Mouse (Mus musculus) embryo, embryonic 9.5 days (tissue): Measurements from ENCODE around the gene Cryba2.

ENCODE experiments used
- DNase-seq: peaks from one replicate; pipeline ENCODE4 v3.0.0-alpha.2; 2017; ENCODE audit errors: extremely low spot score

Cryba2 gene

DNA sequence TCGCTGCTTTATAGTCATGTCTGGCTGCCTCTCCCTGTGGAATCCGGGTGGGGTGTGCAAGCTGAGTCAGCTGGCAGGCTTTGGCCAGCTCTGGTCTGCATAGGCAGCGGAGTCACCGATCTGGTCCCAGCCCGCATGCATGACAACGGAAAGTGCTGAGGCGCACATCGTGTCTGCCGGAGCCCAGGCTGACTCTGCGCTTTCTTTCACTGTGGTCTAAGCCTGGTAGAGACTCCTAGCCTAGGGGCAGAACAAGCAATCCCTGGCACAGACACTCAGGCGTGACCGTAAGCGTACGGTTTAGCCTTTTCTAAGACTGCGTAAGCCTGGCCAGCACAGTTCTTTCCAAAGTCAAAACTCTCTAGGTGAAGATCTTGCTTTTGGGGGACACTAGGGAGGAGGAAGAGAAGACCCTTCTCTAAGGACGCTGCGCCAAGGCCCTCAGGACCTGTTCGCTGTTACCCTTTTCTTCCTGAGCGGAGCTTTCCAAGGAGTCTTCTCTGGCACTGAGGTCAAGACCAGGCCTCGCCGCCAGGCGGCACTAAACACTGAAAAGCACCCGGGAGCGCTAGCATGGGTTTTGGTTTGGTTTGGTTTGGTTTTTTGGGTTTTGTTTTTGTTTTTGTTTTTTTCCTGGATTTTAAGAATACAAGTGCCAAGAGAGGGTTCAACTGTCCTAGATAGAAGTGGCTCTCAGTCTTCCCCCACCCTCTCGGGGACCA lies at the start of gene Cryba2:
Gene Cryba2, minus strand, starts transcription at position 10 of the 722 bp plus-strand sequence.
- DNase-seq: peak; percentile 68

GRCm38 (mm10) chr1:74941651-74942360 lies 48.9 kb upstream of the Cryba2 start:
- no peak for DNase-seq

DNA sequence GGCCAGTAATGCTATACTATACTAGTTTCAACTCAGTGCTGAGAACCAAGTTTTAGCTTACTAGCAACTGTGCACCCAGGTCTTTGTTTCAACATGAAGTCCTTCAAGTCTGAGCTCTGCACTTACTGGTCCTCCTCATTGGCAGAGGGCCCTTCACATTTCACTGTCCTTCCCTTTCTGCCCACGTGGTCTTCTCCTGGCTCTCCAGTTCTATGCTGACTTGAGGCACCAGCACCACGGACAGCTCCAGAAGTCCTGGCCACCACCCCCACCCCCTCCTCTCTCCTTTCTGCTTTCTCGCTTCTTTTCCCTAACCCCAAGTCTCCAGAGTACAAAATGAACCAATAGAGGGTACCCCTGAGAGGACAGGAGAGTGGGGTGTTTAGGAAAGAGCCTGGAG lies 46.8 kb upstream of the Cryba2 start:
- no peak for DNase-seq

- DNase-seq: no peak
Measured at GRCm38 (mm10) chr1:74936221-74936830, 43.4 kb upstream of the Cryba2 start.

DNA sequence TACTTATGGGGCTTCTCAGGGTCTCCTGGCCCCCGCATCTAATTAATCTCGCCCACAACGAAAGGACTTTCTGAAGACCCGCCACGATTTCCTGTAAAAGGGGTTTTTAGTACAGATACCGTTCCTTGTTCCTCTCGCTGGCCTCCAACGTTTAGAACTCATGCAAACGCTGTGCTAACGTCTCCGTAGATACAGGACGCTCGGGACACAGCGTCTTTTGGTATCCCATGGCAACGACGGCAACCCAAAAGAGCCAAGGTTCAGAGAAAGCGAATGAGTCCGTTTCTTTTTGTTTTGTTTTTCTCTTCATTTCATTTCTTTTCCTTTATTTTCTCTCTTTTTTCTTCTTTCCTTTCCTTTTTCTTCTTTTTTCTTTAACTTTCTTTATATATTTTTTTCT lies 42.5 kb upstream of the Cryba2 start, which contains the start of gene Cfap65:
Gene Cfap65, minus strand, starts transcription at position 198 of the 400 bp plus-strand sequence.
- DNase-seq: peak; percentile 50

- DNase-seq: no peak
Measured at GRCm38 (mm10) chr1:74927621-74928296, 34.8 kb upstream of the Cryba2 start.

DNA sequence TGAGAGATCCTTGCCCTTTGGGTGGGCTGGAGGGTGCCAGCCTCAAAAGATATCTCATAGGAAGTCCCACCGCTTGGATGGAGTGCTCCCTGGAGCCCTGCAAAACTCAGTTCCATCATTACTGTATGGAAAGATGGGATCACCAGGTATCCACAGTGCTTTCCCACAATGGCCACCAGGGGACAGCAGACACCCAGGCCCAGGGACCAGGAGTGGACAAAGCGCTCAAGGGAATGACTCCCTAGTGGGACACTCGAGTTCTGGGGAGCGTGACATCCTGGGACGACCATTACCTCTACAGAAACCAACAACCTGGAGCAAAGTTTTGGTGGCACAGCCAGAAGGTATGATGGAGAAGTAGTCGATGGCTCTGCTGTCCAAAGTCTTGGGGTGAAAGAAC lies 33.8 kb upstream of the Cryba2 start:
- DNase-seq: no peak

DNA sequence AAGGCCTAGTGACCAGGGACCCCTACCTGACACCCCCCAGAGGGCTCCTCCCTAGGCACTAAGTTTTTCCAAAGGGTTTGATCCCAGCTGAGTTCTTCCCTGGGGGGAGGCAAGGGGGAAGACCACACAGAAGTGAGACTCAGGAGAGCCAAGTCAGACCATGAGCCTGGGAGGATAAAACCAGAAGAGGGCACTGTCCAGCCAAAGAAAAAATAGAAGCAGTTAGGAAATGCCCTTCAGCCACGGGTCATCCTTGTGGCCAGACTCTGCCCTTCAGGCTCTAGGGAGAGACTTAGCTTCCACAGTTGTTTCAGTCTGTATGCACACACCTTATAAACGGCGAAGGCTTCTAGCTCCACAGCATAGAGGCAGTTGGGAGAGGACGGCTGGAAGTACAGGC lies 31.5 kb upstream of the Cryba2 start:
- no peak for DNase-seq

- DNase-seq: peak; percentile 39
Measured at GRCm38 (mm10) chr1:74915706-74916105, 22.8 kb upstream of the Cryba2 start.

- DNase-seq: no peak
Measured at GRCm38 (mm10) chr1:74902191-74902590, 9.2 kb upstream of the Cryba2 start.

DNA sequence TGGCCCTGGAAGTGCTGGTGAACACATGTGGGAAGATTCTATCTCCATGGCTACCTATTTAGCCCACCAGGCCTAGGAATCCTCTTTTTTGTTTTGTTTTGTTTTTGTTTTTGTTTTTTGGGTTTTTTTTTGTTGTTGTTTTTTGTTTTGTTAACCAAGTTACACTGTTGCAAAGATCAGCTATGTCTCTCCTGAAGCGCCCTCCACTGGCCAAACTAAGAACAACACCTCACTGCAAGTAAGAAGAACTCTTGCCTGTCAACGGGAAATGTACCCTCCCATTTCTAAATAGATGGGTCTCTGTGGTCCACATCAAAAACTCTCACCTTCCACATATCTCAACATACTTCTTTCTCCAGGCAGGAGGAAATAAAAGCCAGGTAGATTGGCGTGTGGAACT lies 8.7 kb upstream of the Cryba2 start:
- peak; percentile 65 for DNase-seq

DNA sequence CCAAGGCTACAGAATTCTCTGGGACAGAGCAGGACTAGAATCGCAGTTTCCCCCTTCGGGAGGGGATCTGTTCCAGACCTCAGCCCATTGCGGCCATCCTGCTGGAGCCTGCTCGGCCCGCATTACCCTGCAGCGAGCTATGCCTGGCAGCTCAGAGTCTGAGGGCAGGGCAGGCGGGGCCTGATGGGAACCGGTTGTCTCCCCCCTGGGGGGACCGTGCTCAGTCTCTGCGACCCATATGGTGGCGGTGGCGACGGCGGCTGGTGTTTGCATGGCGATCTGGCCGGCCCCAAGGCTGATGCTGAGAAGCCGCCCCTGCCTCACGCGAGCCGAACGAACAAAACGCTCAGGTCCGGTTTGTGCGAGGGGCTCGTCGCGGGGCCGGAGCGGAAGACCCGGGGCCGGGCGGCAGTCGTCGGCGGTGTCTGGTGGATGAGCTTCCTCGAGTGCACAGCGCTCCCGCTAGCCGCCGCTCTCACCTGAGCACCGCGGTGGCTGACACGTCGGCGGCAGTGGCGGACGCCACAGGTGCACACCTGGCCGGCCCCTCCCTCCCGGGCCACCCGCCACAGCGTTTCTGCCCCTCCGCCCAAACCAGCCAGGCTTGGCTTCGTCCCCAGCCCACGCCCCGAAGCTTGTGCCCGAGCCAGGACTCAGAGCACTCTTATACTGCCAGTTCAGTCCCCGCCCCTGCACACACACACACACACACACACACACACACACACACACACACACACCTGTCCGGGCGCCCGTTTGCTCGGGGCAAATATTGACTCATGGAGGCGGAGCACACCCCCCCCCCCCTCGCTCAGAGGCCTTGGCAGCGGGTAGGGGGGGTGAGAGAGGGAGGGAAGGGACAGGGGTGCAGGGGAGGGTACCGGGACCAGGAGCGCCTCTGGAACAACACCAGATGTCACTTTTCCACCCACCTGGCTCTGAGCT lies 7.7 kb upstream of the Cryba2 start:
- peak; percentile 31 for DNase-seq

DNA sequence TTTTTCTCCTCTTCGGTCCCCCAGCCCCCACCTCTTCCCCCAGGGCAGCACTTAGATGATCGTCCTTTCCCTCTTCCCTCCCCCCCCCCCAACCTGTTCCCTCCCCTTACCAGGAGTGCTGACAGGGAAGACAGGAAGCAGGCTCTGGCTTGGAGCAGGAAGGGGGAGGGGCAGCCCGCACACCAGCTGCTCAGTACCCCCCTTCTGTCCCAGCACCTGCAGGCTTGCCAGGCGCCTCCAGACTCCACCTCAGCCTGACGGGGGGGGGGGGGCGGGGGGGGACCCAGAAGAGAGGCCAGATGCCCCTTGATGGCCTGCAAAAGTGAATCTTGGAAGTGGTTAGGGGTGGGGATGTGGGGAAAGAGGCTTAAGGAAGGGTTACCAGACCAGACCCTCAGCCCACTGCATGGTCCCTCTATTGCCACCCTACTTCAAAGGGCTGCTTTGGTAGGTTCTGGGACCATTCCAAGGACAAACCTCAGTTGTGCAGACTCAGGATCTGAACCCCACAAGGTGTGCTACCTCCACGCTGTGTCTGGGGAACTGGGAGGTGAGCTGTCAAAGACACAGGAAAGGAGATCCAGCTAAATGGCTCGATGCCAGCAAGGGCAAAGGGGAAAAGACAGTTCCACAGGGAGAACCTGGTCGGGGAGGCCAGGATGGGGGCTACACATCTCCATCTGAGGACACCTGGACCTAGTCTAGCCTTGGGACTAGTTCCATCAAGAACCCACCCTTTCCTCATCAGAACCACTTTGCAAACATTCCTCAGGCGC lies 5.9 kb upstream of the Cryba2 start:
- DNase-seq: peak; percentile 27

DNA sequence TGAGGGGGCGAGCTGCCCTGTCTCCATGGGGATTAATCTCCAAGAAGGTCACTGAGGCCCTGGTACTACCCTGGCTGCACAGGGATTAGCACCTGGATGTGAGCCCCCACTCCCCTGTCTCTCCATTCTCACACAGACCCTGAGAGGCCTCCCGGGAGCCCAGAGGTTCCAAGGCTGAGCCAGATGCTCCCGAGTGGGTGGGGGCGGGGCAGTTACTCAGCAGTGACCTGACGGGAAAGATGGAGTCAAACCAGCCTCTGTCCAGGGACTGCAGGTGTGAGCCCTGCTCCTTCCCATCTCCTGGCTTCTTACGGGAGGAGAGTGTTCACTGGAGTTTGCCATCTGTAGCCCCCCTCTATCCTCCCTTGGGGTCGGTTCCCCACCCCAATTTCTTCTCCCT lies 5.0 kb upstream of the Cryba2 start:
- peak; percentile 11 for DNase-seq

GRCm38 (mm10) chr1:74894966-74895365 lies 2.0 kb upstream of the Cryba2 start:
- DNase-seq: peak; percentile 53

DNA sequence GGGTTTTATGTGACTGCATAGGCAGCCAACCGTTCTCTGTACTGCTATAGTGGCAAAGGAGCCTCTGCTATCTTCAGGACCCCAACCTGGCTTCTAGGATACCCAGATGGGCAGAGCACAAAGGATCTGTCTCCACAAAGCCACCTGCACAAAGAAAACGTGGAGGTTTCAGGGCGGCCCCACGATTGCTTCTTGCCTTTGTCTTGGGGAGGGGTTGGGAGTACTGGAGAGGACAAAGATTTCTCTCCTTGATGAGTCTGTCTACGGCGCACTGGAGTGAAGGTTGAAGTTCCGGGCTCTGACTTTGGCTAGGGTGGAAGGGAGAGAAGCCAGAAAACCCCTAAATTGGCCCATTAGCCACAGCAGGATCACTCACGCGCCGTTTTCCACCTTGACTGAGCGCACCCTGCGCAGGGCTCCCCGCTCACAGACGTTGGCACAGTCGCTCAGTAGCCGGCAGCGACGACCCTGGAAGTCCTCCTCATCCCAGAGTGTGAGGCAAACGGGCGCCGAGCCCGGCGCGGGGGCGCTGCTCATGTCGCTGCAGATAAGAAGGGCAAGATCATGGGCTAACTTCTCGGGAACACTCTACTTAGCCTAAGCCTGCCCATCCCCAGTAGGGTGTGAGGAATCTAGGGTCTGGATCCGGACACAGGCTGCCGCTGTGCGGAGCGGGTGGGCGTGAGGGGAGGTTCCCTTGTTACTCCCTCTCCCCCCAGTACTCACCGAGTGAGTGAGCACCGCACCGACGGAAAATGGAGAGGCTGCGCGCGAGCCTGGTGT lies 401 bp downstream of the Cryba2 start:
- peak; percentile 9 for DNase-seq

- DNase-seq: peak; percentile 52
Measured at GRCm38 (mm10) chr1:74891513-74891912, 1.4 kb downstream of the Cryba2 start.

DNA sequence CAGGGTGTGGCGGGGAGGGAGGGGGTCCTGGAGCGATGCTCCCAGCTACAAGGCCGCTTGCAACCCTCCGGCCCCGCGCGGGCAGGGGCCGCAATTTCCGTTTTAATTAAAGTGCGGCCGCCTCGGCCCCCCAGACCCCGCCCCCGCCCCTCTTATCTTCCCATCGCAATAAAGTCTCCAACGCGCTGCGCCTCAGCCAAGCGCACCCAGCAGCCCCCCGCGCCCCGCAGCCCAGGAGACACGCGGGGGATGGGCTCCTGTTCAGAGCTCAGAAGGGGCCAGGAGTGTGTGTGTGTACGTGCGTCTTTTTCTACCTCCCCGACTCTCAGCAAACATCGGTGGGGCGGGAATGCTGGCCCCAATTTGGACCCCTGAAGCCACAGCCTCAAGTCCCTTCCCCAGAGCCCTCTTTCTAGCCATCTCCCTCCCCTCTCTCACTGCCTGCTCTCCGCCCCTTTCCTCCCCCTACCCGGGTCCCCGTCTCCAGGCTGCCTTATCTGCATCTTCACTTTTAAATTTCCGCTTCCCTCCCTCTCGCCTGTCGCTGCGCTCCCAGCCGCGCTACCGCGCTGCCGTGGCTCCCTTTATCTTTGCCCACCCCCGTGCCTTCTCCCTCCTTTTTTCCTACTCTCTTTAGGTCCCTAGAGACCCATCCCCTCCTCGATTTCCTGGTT lies 7.4 kb downstream of the Cryba2 start, which contains the start of gene Fev:
Gene Fev, minus strand, starts transcription at position 51 of the 674 bp plus-strand sequence.
- peak; percentile 41 for DNase-seq
